Mouse (Mus musculus) stomach, embryonic 16.5 days (tissue): ENCODE measurements around the gene Thada. TPM values are rescaled to one million over a fixed set of nuclear protein-coding genes. Genes with fewer than 3 reads are reported as not detected.
"Not testable (repeated sequence)": the region's sequence is repeated elsewhere in the genome, so short reads cannot be mapped to it uniquely, and the experiment has no call there.

Experiments used
- ATAC-seq: fragments of 200-750 bp; cut with Nextera tagmentation; 2 replicates; pipeline ENCODE4 v1.8.0; 2017; ENCODE audit warnings: moderate number of reproducible peaks, moderate TSS enrichment; ENCODE audit not compliant: insufficient read depth, low FRiP score
- H3K27ac ChIP-seq: fragments of 300-500 bp; sonication (generic); 2 replicates; pipeline ENCODE4 v1.5.1; 2014; ENCODE audit warnings: low read length
- H3K27me3 ChIP-seq: fragments of 300-500 bp; sonication (generic); 2 replicates; pipeline ENCODE4 v1.6.1; 2014; ENCODE audit warnings: low read length, control low read depth, mixed read lengths; ENCODE audit not compliant: control insufficient read depth, insufficient read depth
- H3K36me3 ChIP-seq: fragments of 300-500 bp; sonication (generic); 2 replicates; pipeline ENCODE4 v1.6.1; 2014; ENCODE audit warnings: low read length; ENCODE audit not compliant: control insufficient read depth, insufficient read depth
- H3K4me1 ChIP-seq: fragments of 300-500 bp; sonication (generic); 2 replicates; pipeline ENCODE4 v1.6.1; 2014; ENCODE audit warnings: low read length, control low read depth, mixed read lengths; ENCODE audit not compliant: control insufficient read depth, insufficient read depth
- H3K4me2 ChIP-seq: fragments of 300-500 bp; sonication (generic); 2 replicates; pipeline ENCODE4 v1.6.1; 2014; ENCODE audit warnings: low read depth, low read length, mixed read lengths
- H3K4me3 ChIP-seq: fragments of 300-500 bp; sonication (generic); replicated peaks from 2 replicates; pipeline ENCODE4 v1.5.1; 2014; ENCODE audit warnings: mild to moderate bottlenecking, low read length
- H3K9ac ChIP-seq: fragments of 300-500 bp; sonication (generic); 2 replicates; pipeline ENCODE4 v1.6.1; 2014; ENCODE audit warnings: low read length
- H3K9me3 ChIP-seq: fragments of 300-500 bp; sonication (generic); replicated peaks from 2 replicates; pipeline ENCODE4 v1.6.1; 2016; ENCODE audit warnings: low read length, control low read depth; ENCODE audit not compliant: control insufficient read depth
- WGBS: fragments of 180-500 bp; shearing (Covaris S2); extraction: QIAGEN DNeasy Blood & Tissue Kit; methylation state at CpG from one replicate; pipeline ENCODE4 v1.1.7; 2014; 5-methylcytosine and 5-hydroxymethylcytosine counted together
- polyA plus RNA-seq: library from polyadenylated mRNA; unstranded; fragments of >200 nt; fragmentation: Nextera tagmentation; extraction: Ambion mirVana; gene quantifications from 2 replicates; pipeline ENCODE4 v1.2.1, GENCODE M21; 2015

Thada gene
- polyA plus RNA-seq, 1 experiment from 2014 or later, result 7.4 TPM

DNA sequence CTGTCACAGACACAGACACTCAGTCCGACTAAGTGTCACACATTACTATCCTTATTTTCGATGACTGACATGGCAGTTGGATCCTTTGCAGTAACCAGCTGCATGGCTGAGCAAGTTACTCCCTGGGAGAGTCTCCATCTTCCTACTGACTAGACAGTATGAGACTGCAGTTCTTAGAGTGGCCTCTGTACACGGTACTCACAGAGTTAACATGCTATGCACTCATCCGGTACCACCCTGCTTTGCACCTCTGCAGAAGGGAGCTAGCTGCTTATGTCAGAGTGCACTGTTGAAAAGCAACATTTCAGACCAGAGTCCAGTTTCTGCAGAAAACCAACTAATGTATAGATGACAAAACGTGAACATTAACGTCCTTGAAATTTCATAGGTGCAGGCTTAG is 222.2 kb downstream of the Thada start:
- no peak overlapping the region; the same call in 1 of the 2 replicates for H3K9ac ChIP-seq
- H3K9me3 ChIP-seq, result no peaks in the 10 kb centered on the region
- no peak overlapping the region for H3K4me2 ChIP-seq
- ATAC-seq, result no peak
- H3K36me3 ChIP-seq, result peaks cover 6% of the 10 kb centered on the region; the same call in 1 of the 2 replicates
- peaks cover 16% of the 10 kb centered on the region for H3K4me1 ChIP-seq
- 58% methylated on average over 6 of the region's 6 CpGs for WGBS
- H3K4me3 ChIP-seq, result no peak overlapping the region
- H3K27ac ChIP-seq, result peak overlapping the region; percentile 2; the same call in 1 of the 2 replicates
- no peaks in the 10 kb centered on the region for H3K27me3 ChIP-seq

DNA sequence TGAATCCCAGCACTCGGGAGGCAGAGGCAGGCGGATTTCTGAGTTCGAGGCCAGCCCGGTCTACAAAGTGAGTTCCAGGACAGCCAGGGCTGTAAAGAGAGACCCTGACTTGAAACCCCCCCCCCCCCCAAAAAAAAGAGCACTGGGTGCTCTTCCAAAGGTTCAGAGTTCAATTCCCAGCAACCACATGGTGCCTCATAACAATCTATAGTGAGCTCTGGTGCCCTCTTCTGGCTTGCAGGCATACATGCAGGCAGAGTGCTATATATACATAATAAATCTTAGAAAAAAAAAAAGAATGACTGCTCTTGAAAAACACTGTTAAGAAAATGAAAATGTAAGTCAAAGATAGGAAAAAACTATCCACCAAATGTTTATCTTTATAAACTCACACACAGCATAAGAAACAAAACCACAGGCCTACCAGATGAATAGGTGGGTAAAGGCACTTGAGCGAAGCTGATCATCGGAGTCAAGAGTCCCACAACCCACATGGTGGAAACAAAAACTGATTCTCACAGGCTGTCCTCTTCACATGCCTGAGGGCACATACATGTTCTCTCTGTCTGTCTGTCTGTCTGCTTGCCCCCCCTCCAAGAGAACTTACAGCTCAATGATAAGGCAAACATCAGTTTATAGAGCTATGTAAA is 224.6 kb downstream of the Thada start:
- Histone ChIP-seq H3K9me3 (no peaks in the 10 kb centered on the region), H3K9ac (no peak overlapping the region), H3K36me3 (peaks cover 3% of the 10 kb centered on the region; the same call in 1 of the 2 replicates), H3K27me3 (no peaks in the 10 kb centered on the region), H3K27ac (no peak overlapping the region), H3K4me2 (no peak overlapping the region), H3K4me3 (no peak overlapping the region), H3K4me1 (peaks cover 16% of the 10 kb centered on the region)
- 92% methylated on average over 6 of the region's 6 CpGs for WGBS
- no peak for ATAC-seq

DNA sequence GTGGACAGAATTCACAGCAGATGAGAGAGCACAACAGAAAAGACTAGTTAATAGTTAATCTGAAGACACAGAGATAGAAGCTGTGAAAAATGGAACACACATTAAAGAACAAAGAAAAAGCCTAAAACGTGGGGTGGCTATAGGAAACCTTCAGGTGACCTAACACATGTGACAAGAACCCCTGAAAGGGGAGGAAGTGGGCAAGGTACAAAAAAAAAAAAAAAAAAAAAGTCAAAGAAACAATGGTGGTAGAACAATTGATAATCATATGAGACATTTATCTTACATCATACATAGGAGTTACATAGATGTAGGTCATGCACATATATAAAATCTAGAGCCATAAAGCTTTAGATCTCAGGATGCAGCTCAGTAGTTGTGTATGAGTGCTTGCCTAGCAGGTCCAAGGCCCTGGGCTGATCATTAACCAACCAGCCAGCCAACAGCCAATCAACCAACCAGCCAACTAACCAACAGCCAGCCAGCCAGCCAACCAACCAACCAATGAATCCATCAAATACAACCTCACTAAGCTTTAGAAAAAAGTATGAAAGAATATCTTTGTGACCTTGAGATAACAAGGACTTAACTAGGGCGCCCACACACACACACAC is 226.2 kb downstream of the Thada start:
- Histone ChIP-seq H3K27me3 (no peaks in the 10 kb centered on the region), H3K27ac (no peak overlapping the region), H3K9me3 (no peaks in the 10 kb centered on the region), H3K9ac (no peak overlapping the region), H3K4me2 (no peak overlapping the region), H3K4me3 (no peak overlapping the region), H3K36me3 (no peaks in the 10 kb centered on the region), H3K4me1 (peaks cover 12% of the 10 kb centered on the region)
- 78% methylated on average over 2 of the region's 2 CpGs for WGBS
- ATAC-seq, result no peak

DNA sequence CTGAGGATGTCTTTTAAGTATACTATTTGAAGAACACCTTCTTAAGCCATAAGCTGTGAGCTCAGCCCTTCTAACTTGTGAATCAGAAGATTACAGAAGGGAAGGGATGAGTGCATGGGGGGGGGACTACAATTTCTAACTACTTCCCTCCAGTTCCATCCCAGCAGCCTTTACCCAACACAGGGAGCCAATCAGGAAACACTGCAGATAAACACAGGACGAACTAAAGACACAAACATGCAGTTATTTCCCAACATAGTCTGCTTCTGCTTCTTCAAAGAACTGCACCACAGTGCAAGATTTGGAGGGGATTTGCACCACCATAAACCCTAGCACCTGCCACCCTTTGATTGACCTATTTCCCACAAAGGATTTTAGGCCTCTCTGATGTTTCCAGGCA is 227.8 kb downstream of the Thada start:
- WGBS, result 71% methylated on average over 1 of the region's 1 CpGs
- no peaks in the 10 kb centered on the region for H3K36me3 ChIP-seq
- no peak for ATAC-seq
- H3K4me3 ChIP-seq, result no peak overlapping the region
- no peak overlapping the region for H3K27ac ChIP-seq
- H3K4me2 ChIP-seq, result no peak overlapping the region
- no peaks in the 10 kb centered on the region for H3K27me3 ChIP-seq
- no peaks in the 10 kb centered on the region for H3K4me1 ChIP-seq
- H3K9me3 ChIP-seq, result no peaks in the 10 kb centered on the region
- H3K9ac ChIP-seq, result no peak overlapping the region

DNA sequence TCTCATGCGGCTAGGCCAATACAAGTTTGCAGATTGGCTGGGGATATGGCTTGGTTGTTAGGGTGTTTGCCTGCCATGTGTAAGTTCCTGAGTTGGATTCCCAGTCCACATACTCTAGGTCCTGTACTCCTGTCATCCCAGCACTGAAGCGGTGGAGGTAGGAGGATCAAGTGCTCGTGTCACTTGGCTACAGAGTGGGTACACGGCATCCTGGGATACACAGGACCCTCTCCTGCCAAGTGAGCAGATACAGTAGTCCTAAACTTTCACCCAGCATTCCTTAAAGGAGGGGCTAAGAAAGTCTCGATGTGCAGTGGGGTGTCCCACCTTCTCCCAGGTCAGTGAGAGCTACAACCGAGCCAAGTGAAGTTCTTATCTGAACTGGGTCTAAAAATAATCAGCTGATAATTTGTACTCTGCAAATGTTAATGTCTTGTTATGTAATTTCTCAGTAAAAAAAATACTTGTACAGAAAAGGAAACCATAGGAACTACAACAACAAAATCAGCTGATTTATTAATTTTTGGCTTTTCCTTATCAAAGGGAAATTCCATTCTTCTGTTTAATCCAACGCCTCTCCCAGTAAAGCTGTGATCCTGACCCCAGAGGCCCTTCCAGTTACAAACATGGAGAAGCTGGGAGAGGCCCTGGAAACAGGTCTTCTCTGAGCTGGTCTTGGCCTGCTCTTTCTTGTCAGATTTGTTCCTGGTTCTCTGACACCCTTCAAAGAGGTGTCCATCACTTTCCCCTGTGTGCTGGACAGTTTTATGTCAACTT is 229.0 kb downstream of the Thada start:
- no peak overlapping the region for H3K4me2 ChIP-seq
- no peaks in the 10 kb centered on the region for H3K4me1 ChIP-seq
- H3K9ac ChIP-seq, result no peak overlapping the region
- H3K27ac ChIP-seq, result no peak overlapping the region
- no peak for ATAC-seq
- no peak overlapping the region for H3K4me3 ChIP-seq
- 75% methylated on average over 7 of the region's 7 CpGs for WGBS
- peaks cover 3% of the 10 kb centered on the region; the same call in 1 of the 2 replicates for H3K36me3 ChIP-seq
- H3K27me3 ChIP-seq, result no peaks in the 10 kb centered on the region
- H3K9me3 ChIP-seq, result no peaks in the 10 kb centered on the region

DNA sequence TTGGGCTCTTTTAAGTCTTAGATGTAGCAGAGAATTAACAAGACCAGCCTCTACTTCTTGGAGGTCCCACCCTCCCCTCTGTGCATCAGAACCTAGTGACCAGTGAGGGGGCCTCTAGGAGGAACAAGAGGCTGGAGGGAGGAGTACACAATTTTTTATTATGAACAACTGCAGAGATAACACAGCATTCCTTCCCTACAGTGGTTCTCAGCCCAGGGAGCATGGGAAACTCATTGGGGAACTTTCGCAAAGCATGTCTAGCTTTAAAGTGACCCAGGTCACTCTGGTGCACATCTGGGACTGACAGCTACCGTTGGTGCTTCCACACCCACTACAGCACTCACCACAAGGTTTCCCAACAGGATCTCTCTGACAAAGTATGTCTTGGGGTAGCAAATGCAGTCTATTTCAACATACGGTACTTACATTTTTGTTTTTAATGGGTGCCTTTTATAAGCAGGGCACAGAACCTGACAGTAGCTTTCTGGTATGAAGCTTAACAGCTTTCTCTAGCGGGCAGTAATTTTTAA is 230.5 kb downstream of the Thada start:
- Histone ChIP-seq H3K27ac (no peak overlapping the region), H3K36me3 (peaks cover 3% of the 10 kb centered on the region; the same call in 1 of the 2 replicates), H3K4me1 (no peaks in the 10 kb centered on the region), H3K9ac (no peak overlapping the region), H3K4me2 (no peak overlapping the region), H3K9me3 (no peaks in the 10 kb centered on the region), H3K4me3 (no peak overlapping the region), H3K27me3 (no peaks in the 10 kb centered on the region)
- 73% methylated on average over 4 of the region's 4 CpGs for WGBS
- ATAC-seq, result no peak

DNA sequence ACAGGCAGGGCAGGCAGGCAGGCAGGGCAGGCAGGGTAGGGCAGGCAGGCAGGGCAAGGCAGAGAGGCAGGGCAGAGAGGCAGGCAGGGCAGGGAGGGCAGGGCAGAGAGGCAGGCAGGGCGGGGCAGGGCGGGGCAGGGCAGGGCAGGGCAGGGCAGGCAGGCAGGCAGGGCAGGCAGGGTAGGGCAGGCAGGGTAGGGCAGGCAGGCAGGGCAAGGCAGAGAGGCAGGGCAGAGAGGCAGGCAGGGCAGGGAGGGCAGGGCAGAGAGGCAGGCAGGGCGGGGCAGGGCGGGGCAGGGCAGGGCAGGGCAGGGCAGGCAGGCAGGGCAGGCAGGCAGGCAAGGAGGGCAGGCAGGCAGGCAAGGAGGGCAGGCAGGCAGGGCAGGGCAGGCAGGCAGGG is 231.2 kb downstream of the Thada start:
- H3K27me3 ChIP-seq, H3K9me3 ChIP-seq, H3K4me1 ChIP-seq, H3K9ac ChIP-seq, H3K36me3 ChIP-seq, ATAC-seq, H3K4me2 ChIP-seq, H3K4me3 ChIP-seq, H3K27ac ChIP-seq: not testable (repeated sequence)
- WGBS, result no CpG with 5 or more reads among the region's 4 CpGs

DNA sequence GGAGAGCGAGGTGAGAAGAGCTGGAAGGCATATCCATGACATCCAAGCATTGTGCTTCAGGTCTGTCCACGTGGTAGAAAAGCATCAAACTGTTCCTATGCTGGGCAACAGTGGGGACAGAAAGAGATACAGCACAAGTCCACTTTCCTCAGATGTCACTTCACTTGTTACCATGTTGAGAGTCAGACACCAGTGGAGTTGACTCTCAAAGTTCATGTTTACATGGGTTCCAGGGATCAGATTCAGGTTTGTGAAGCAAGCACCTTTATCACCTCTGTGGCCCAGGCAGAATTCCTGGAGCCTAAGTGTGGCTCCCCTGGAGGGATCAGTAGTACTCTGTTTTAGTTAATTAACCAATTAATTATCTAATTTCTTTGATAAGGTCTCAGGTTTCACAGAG is 232.2 kb downstream of the Thada start:
- peaks cover 3% of the 10 kb centered on the region; the same call in 1 of the 2 replicates for H3K36me3 ChIP-seq
- no peak overlapping the region for H3K27ac ChIP-seq
- no peak for ATAC-seq
- H3K9ac ChIP-seq, result no peak overlapping the region
- no peak overlapping the region for H3K4me2 ChIP-seq
- H3K4me1 ChIP-seq, result no peaks in the 10 kb centered on the region
- no peaks in the 10 kb centered on the region for H3K9me3 ChIP-seq
- 91% methylated on average over 2 of the region's 2 CpGs for WGBS
- H3K4me3 ChIP-seq, result no peak overlapping the region
- H3K27me3 ChIP-seq, result no peaks in the 10 kb centered on the region

DNA sequence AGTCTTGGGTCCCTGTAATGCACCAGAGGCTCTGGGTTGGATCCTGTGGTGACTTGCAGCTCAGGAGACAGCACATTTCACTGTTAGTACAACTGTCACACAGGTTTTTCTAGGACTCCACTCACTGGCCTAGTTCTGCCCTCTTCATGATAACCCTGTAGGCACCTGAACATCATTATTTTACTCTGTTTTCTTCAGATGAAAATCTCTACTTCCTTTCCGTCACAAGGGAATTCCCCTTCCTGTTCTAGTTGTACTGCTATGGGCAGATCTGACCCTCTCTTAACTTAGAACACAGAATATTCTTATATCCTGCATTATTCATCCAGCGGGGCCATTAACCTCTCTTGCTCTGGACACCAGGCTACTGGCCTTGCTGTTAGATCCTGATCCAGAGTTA is 234.6 kb downstream of the Thada start:
- Histone ChIP-seq H3K9ac (no peak overlapping the region), H3K4me1 (peaks cover 6% of the 10 kb centered on the region), H3K4me3 (no peak overlapping the region), H3K27me3 (no peaks in the 10 kb centered on the region), H3K9me3 (no peaks in the 10 kb centered on the region), H3K27ac (no peak overlapping the region), H3K4me2 (no peak overlapping the region), H3K36me3 (peaks cover 3% of the 10 kb centered on the region; the same call in 1 of the 2 replicates)
- 80% methylated on average over 2 of the region's 2 CpGs for WGBS
- ATAC-seq, result no peak
